Mouse (Mus musculus) right cerebral cortex, adult 2 months (tissue): ENCODE results near the gene Slc38a2.

Experiments used
- DNase-seq, 2 experiments: peaks; one replicate each; pipeline ENCODE4 v3.0.0; 2021 to 2022; ENCODE audit warnings: low spot score in 2 of 2

Slc38a2 gene

GRCm38 (mm10) chr15:96660590-96661141, 38.9 kb downstream of the Slc38a2 start:
- no peak for DNase-seq

GRCm38 (mm10) chr15:96658275-96658602, 41.3 kb downstream of the Slc38a2 start:
- DNase-seq = no peak

- no peak for DNase-seq
These were observed 41.8 kb downstream of the Slc38a2 start for GRCm38 (mm10) chr15:96657576-96658274.

GRCm38 (mm10) chr15:96655514-96655913, 44.0 kb downstream of the Slc38a2 start:
- DNase-seq = no peak

GRCm38 (mm10) chr15:96654714-96655113, 44.8 kb downstream of the Slc38a2 start:
- no peak for DNase-seq

- no peak for DNase-seq
These were observed 46.5 kb downstream of the Slc38a2 start for GRCm38 (mm10) chr15:96653011-96653410.

GRCm38 (mm10) chr15:96652531-96652930, 47.0 kb downstream of the Slc38a2 start:
- no peak for DNase-seq

GRCm38 (mm10) chr15:96647376-96647775, 52.2 kb downstream of the Slc38a2 start:
- DNase-seq = no peak

- peak; percentile 49 to 55 for DNase-seq
These were observed 56.8 kb downstream of the Slc38a2 start, which contains the start of gene Slc38a1 for GRCm38 (mm10) chr15:96642436-96643405. Slc38a1 (minus strand) TSS chr15:96642913.

- DNase-seq = peak; percentile 38 to 39
These were observed 57.6 kb downstream of the Slc38a2 start for GRCm38 (mm10) chr15:96641821-96642435.

GRCm38 (mm10) chr15:96641111-96641820, 58.3 kb downstream of the Slc38a2 start:
- peak; percentile 67 to 76 for DNase-seq

GRCm38 (mm10) chr15:96640291-96640985, 59.1 kb downstream of the Slc38a2 start:
- DNase-seq = peak; percentile 24 to 56

- no peak for DNase-seq
These were observed 59.9 kb downstream of the Slc38a2 start for GRCm38 (mm10) chr15:96639630-96640029.

GRCm38 (mm10) chr15:96638656-96639055, 60.9 kb downstream of the Slc38a2 start:
- DNase-seq = no peak

GRCm38 (mm10) chr15:96638173-96638572, 61.4 kb downstream of the Slc38a2 start:
- DNase-seq = no peak
